Mouse (Mus musculus): Measurements from ENCODE around the gene Rnf181.

The Rnf181 gene

GRCm38 (mm10) chr6:72322936-72323335, 43.8 kb downstream of the Rnf181 start:
- DNase-seq = no peak

GRCm38 (mm10) chr6:72319019-72319418, 47.7 kb downstream of the Rnf181 start:
- no peak for DNase-seq

- DNase-seq = no peak
Observed at GRCm38 (mm10) chr6:72318440-72318839, 48.3 kb downstream of the Rnf181 start.

GRCm38 (mm10) chr6:72316044-72316443, 50.7 kb downstream of the Rnf181 start:
- no peak for DNase-seq

GRCm38 (mm10) chr6:72315384-72315783, 51.4 kb downstream of the Rnf181 start:
- no peak for DNase-seq

GRCm38 (mm10) chr6:72313124-72313867, 53.5 kb downstream of the Rnf181 start:
- no peak for DNase-seq

GRCm38 (mm10) chr6:72312198-72312597, 54.6 kb downstream of the Rnf181 start:
- DNase-seq = no peak

All from kidney, adult 11 months (tissue).